Mouse (Mus musculus): ENCODE results near the gene Ddx20.
A peak's percentile ranks its signal among the peaks of the same experiment; 100 is the strongest.
"Not testable (repeated sequence)": the region's sequence is repeated elsewhere in the genome, so short reads cannot be mapped to it uniquely, and the experiment has no call there.

Ddx20 gene

GRCm38 (mm10) chr3:105704031-105705008, 16.9 kb upstream of the Ddx20 start, which contains the start of gene Inka2:
Gene Inka2 (plus strand): TSS chr3:105704599.
- peak; percentile 82 to 86 for DNase-seq

GRCm38 (mm10) chr3:105703571-105703970, 16.2 kb upstream of the Ddx20 start:
- DNase-seq, result no peak

- DNase-seq, result no peak
These were observed 14.0 kb upstream of the Ddx20 start for GRCm38 (mm10) chr3:105701399-105701798.

- not testable (repeated sequence) for DNase-seq
These were observed 13.4 kb upstream of the Ddx20 start for GRCm38 (mm10) chr3:105700786-105701185.

GRCm38 (mm10) chr3:105699241-105699933, 12.0 kb upstream of the Ddx20 start:
- no peak for DNase-seq

GRCm38 (mm10) chr3:105698311-105698710, 10.9 kb upstream of the Ddx20 start:
- no peak for DNase-seq

- no peak for DNase-seq
These were observed 9.7 kb upstream of the Ddx20 start for GRCm38 (mm10) chr3:105697148-105697441.

- peak; percentile 39 to 51 for DNase-seq
These were observed 9.2 kb upstream of the Ddx20 start for GRCm38 (mm10) chr3:105696387-105697147.

- peak; percentile 62 to 67 for DNase-seq
These were observed 8.4 kb upstream of the Ddx20 start for GRCm38 (mm10) chr3:105695476-105696386.

- no peak for DNase-seq
These were observed 6.1 kb upstream of the Ddx20 start for GRCm38 (mm10) chr3:105693327-105694080.

GRCm38 (mm10) chr3:105688536-105688935, 1.2 kb upstream of the Ddx20 start:
- DNase-seq, result no peak

GRCm38 (mm10) chr3:105686394-105687323, 715 bp downstream of the Ddx20 start:
- no peak for DNase-seq

GRCm38 (mm10) chr3:105680346-105680745, 7.0 kb downstream of the Ddx20 start:
- no peak for DNase-seq

- no peak for DNase-seq
These were observed 11.4 kb downstream of the Ddx20 start for GRCm38 (mm10) chr3:105675932-105676331.

GRCm38 (mm10) chr3:105674595-105675218, 12.7 kb downstream of the Ddx20 start:
- peak; percentile 54 to 77 for DNase-seq

GRCm38 (mm10) chr3:105670801-105671200, 16.6 kb downstream of the Ddx20 start:
- DNase-seq, result no peak

- no peak for DNase-seq
These were observed 17.6 kb downstream of the Ddx20 start for GRCm38 (mm10) chr3:105669776-105670175.

- no peak for DNase-seq
These were observed 19.2 kb downstream of the Ddx20 start for GRCm38 (mm10) chr3:105668161-105668560.

GRCm38 (mm10) chr3:105666996-105667523, 20.3 kb downstream of the Ddx20 start:
- DNase-seq, result no peak

All from cerebellum, postnatal 36 days (tissue).